Comparison of ENCODE assay signal across 8 mouse cellular contexts in the genomic region with DNA sequence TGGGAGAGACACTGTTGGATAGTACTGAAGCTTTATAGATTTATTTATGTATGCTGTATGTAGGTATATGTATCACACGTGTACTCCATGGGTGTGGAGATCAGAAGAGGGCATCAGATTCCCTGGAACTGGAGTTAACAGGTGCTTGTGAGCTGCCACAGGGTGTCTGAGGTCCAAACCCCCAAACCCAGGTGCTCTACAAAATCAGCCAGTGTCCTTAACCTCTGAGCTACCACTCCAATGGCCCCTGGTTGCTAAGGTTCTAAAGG. TPM values are rescaled to one million over a fixed set of nuclear protein-coding genes. Genes with fewer than 3 reads are reported as not detected.
DNase-seq lines count a peak whose midpoint lies in the region; ATAC-seq lines count a peak whose summit lies in the region.

No protein-coding gene starts in this region.

- H3K27me3 ChIP-seq in kidney, embryonic 16.5 days (ENCODE audit: insufficient read depth, low read length): no peaks in the 10 kb centered on the region
- H3K27me3 ChIP-seq in embryonic facial prominence, embryonic 14.5 days (replicated peaks; ENCODE audit: control insufficient read depth, insufficient read depth, low read length): no peaks in the 10 kb centered on the region
- H3K27me3 ChIP-seq in intestine, embryonic 16.5 days (replicated peaks; ENCODE audit: control insufficient read depth, insufficient read depth, low read length): no peaks in the 10 kb centered on the region

- peak overlapping the region; percentile 78 for H3K9ac ChIP-seq in kidney, embryonic 16.5 days (replicated peaks; ENCODE audit: low read length)
- H3K9ac ChIP-seq in embryonic facial prominence, embryonic 14.5 days (ENCODE audit: low read depth, low read length): peak overlapping the region; percentile 76
- H3K9ac ChIP-seq in intestine, embryonic 16.5 days (ENCODE audit: low read depth, low read length): peak overlapping the region; percentile 52; the same call in 1 of the 2 replicates

- no peaks in the 10 kb centered on the region for H3K36me3 ChIP-seq in kidney, embryonic 16.5 days (ENCODE audit: insufficient read depth, low read length)
- H3K36me3 ChIP-seq in embryonic facial prominence, embryonic 14.5 days (ENCODE audit: control insufficient read depth, insufficient read depth, low read length): no peaks in the 10 kb centered on the region
- H3K36me3 ChIP-seq in intestine, embryonic 16.5 days (ENCODE audit: control insufficient read depth, insufficient read depth, low read length): no peaks in the 10 kb centered on the region

- ATAC-seq in kidney, embryonic 16.5 days (ENCODE audit: low FRiP score, low TSS enrichment): no peak
- no peak for ATAC-seq in embryonic facial prominence, embryonic 14.5 days (ENCODE audit: low read depth)
- ATAC-seq in intestine, embryonic 16.5 days: no peak
- no peak for ATAC-seq in megakaryocyte progenitor cell, adult 5-6 weeks (replicated peaks; ENCODE audit: poor library complexity)

- peaks cover 17% of the 10 kb centered on the region for H3K4me1 ChIP-seq in kidney, embryonic 16.5 days (ENCODE audit: insufficient read depth, low read length)
- peaks cover 6% of the 10 kb centered on the region; the same call in 1 of the 2 replicates for H3K4me1 ChIP-seq in embryonic facial prominence, embryonic 14.5 days (ENCODE audit: control insufficient read depth, insufficient read depth, low read length)
- H3K4me1 ChIP-seq in intestine, embryonic 16.5 days (ENCODE audit: control insufficient read depth, insufficient read depth, low read length): peaks cover 5% of the 10 kb centered on the region; the same call in 1 of the 2 replicates

- WGBS in kidney, embryonic 16.5 days: 0% methylated on average over 1 of the region's 1 CpGs
- WGBS in embryonic facial prominence, embryonic 14.5 days: 6% methylated on average over 1 of the region's 1 CpGs
- WGBS in intestine, embryonic 16.5 days: 4% methylated on average over 1 of the region's 1 CpGs

- peak overlapping the region; percentile 64 for H3K4me3 ChIP-seq in kidney, embryonic 16.5 days (ENCODE audit: low read length)
- H3K4me3 ChIP-seq in embryonic facial prominence, embryonic 14.5 days (ENCODE audit: low read depth, low read length): peak overlapping the region; percentile 53
- peak overlapping the region; percentile 53 for H3K4me3 ChIP-seq in intestine, embryonic 16.5 days (ENCODE audit: low read length)

- H3K4me2 ChIP-seq in kidney, embryonic 16.5 days (replicated peaks; ENCODE audit: low read depth, low read length): peak overlapping the region; percentile 55
- H3K4me2 ChIP-seq in embryonic facial prominence, embryonic 14.5 days (ENCODE audit: low read depth, low read length): peak overlapping the region; percentile 57
- peak overlapping the region; percentile 53 for H3K4me2 ChIP-seq in intestine, embryonic 16.5 days (ENCODE audit: low read depth, low read length)

- DNase-seq in kidney, adult 11 months: no peak
- DNase-seq in embryonic facial prominence, embryonic 14.5 days (ENCODE audit: low spot score): no peak
- DNase-seq in neural tube, embryonic 10.5 days (ENCODE audit: extremely low spot score, low spot score): peak; percentile 41
- no peak for DNase-seq in adrenal gland, adult (ENCODE audit: inconsistent age in 2 of 2, low spot score in 1 of 2)
- DNase-seq in thymus, postnatal 4 days: no peak

- H3K9me3 ChIP-seq in kidney, embryonic 16.5 days (ENCODE audit: low read length): no peaks in the 10 kb centered on the region; the same call in 1 of the 2 replicates
- H3K9me3 ChIP-seq in embryonic facial prominence, embryonic 14.5 days (ENCODE audit: control insufficient read depth, low read length): 0 out of 2 replicates have a peak, but pooled peaks cover 7% of the 10 kb centered on the region
- H3K9me3 ChIP-seq in intestine, embryonic 16.5 days (ENCODE audit: control insufficient read depth, low read length): no peaks in the 10 kb centered on the region

- peak overlapping the region; percentile 98 for H3K27ac ChIP-seq in kidney, embryonic 16.5 days (ENCODE audit: low read length)
- peak overlapping the region; percentile 96 for H3K27ac ChIP-seq in embryonic facial prominence, embryonic 14.5 days (replicated peaks; ENCODE audit: low read depth, low read length)
- no peak overlapping the region; the same call in 1 of the 2 replicates for H3K27ac ChIP-seq in intestine, embryonic 16.5 days (ENCODE audit: low read length)

RNA-seq across cellular contexts. Expression of gene Gm815, which starts 39.7 kb away (rescaled TPM):
- 0.23 TPM in 1 of 2 replicates, not detected in the other for polyA plus RNA-seq in kidney, embryonic 16.5 days (2015; fragmentation: Nextera tagmentation; extraction: Ambion mirVana)
- not detected in 2 replicates for polyA plus RNA-seq in embryonic facial prominence, embryonic 14.5 days (2014; fragmentation: Nextera tagmentation; extraction: Ambion mirVana)
- polyA plus RNA-seq in intestine, embryonic 16.5 days (2015; fragmentation: Nextera tagmentation; extraction: Ambion mirVana): not detected in 2 replicates
- total RNA-seq in megakaryocyte progenitor cell, adult 5-6 weeks (2015): not detected in 2 replicates
- not detected in 2 replicates for total RNA-seq in megakaryocyte progenitor cell, adult 5-6 weeks (2017)
